Mouse (Mus musculus) testis, adult 2 months (tissue): ENCODE measurements at regions not wholly inside any gene's neighbourhood (a gene's known extent, or its start where the extent isn't known, plus 50 kb on each side); places are given as distances from the start of the nearest gene placed in this dataset.

Source experiments
- CTCF ChIP-seq: fragments of 200-500 bp; IDR thresholded peaks from 2 replicates; pipeline ENCODE4 v1.5.1; 2012; ENCODE audit warnings: low read depth, mild to moderate bottlenecking, inconsistent platforms, low read length, moderate library complexity; ENCODE audit not compliant: control insufficient read depth, insufficient read depth, insufficient replicate concordance
- POLR2A ChIP-seq: fragments of 200-500 bp; IDR thresholded peaks from 2 replicates; pipeline ENCODE4 v1.6.1; 2012; ENCODE audit warnings: low read depth, mild to moderate bottlenecking, inconsistent platforms, low read length, moderate library complexity; ENCODE audit not compliant: control insufficient read depth

- TF ChIP-seq CTCF = no peak
- TF ChIP-seq POLR2A = no peak
These were observed 95.2 kb upstream of the Ptpn1 start for GRCm38 (mm10) chr2:167836611-167837010.
